Mouse (Mus musculus): ENCODE data around the gene 9930022D16Rik.
A peak's percentile ranks its signal among the peaks of the same experiment; 100 is the strongest.

Gene 9930022D16Rik

GRCm38 (mm10) chr11:109417472-109418040, 3.8 kb downstream of the 9930022D16Rik start:
- DNase-seq (ENCODE audit: low spot score in 2 of 2) = no peak

- DNase-seq (ENCODE audit: low spot score in 2 of 2) = no peak
Observed at GRCm38 (mm10) chr11:109419461-109419860, 5.7 kb downstream of the 9930022D16Rik start.

- DNase-seq (ENCODE audit: low spot score in 2 of 2) = no peak
Observed at GRCm38 (mm10) chr11:109419961-109420566, 6.3 kb downstream of the 9930022D16Rik start.

GRCm38 (mm10) chr11:109420567-109420962, 6.8 kb downstream of the 9930022D16Rik start:
- DNase-seq (ENCODE audit: low spot score in 2 of 2) = no peak

GRCm38 (mm10) chr11:109421205-109421604, 7.5 kb downstream of the 9930022D16Rik start:
- DNase-seq (ENCODE audit: low spot score in 2 of 2) = no peak

- no peak for DNase-seq (ENCODE audit: low spot score in 2 of 2)
Observed at GRCm38 (mm10) chr11:109422263-109422662, 8.5 kb downstream of the 9930022D16Rik start.

- no peak for DNase-seq (ENCODE audit: low spot score in 2 of 2)
Observed at GRCm38 (mm10) chr11:109423294-109423693, 9.6 kb downstream of the 9930022D16Rik start.

GRCm38 (mm10) chr11:109425392-109426271, 11.9 kb downstream of the 9930022D16Rik start, which contains the start of gene Amz2:
TSS of gene Amz2 (plus strand) at chr11:109425946.
- DNase-seq (ENCODE audit: low spot score in 2 of 2) = peak; percentile 95 to 98

GRCm38 (mm10) chr11:109426272-109426586, 12.5 kb downstream of the 9930022D16Rik start:
- DNase-seq (ENCODE audit: low spot score in 2 of 2) = no peak

- DNase-seq (ENCODE audit: low spot score in 2 of 2) = no peak
Observed at GRCm38 (mm10) chr11:109427353-109427752, 13.6 kb downstream of the 9930022D16Rik start.

GRCm38 (mm10) chr11:109434233-109434798, 20.6 kb downstream of the 9930022D16Rik start:
- no peak for DNase-seq (ENCODE audit: low spot score in 2 of 2)

- no peak for DNase-seq (ENCODE audit: low spot score in 2 of 2)
Observed at GRCm38 (mm10) chr11:109436889-109437288, 23.2 kb downstream of the 9930022D16Rik start.

GRCm38 (mm10) chr11:109439209-109439608, 25.5 kb downstream of the 9930022D16Rik start:
- no peak for DNase-seq (ENCODE audit: low spot score in 2 of 2)

- DNase-seq (ENCODE audit: low spot score in 2 of 2) = peak; percentile 35 to 58
Observed at GRCm38 (mm10) chr11:109439829-109440340, 26.2 kb downstream of the 9930022D16Rik start.

GRCm38 (mm10) chr11:109440641-109441040, 26.9 kb downstream of the 9930022D16Rik start:
- no peak for DNase-seq (ENCODE audit: low spot score in 2 of 2)

GRCm38 (mm10) chr11:109441119-109441518, 27.4 kb downstream of the 9930022D16Rik start:
- DNase-seq (ENCODE audit: low spot score in 2 of 2) = peak in 1 of 2 experiments; percentile 33

GRCm38 (mm10) chr11:109442166-109442730, 28.5 kb downstream of the 9930022D16Rik start:
- DNase-seq (ENCODE audit: low spot score in 2 of 2) = no peak

GRCm38 (mm10) chr11:109443468-109444263, 29.9 kb downstream of the 9930022D16Rik start:
- DNase-seq (ENCODE audit: low spot score in 2 of 2) = no peak

GRCm38 (mm10) chr11:109444600-109444999, 30.9 kb downstream of the 9930022D16Rik start:
- DNase-seq (ENCODE audit: low spot score in 2 of 2) = peak in 1 of 2 experiments; percentile 30

- DNase-seq (ENCODE audit: low spot score in 2 of 2) = peak in 1 of 2 experiments; percentile 7
Observed at GRCm38 (mm10) chr11:109445438-109446035, 31.8 kb downstream of the 9930022D16Rik start.

Measured in cerebellum, postnatal 4 days (tissue).